Mouse (Mus musculus): ENCODE measurements around the gene Spint5. TPM values are rescaled to one million over a fixed set of nuclear protein-coding genes. Genes with fewer than 3 reads are reported as not detected.
"Not testable (repeated sequence)": the region's sequence is repeated elsewhere in the genome, so short reads cannot be mapped to it uniquely, and the experiment has no call there.

Spint5 gene
- polyA plus RNA-seq, 1 experiment from 2014 or later: not detected

GRCm38 (mm10) chr2:164701761-164702160 is 13.3 kb upstream of the Spint5 start:
- H3K27ac ChIP-seq (replicated peaks): no peak overlapping the region
- no peak overlapping the region for H3K9ac ChIP-seq
- no peak overlapping the region for H3K4me2 ChIP-seq
- no peaks in the 10 kb centered on the region for H3K36me3 ChIP-seq
- no peaks in the 10 kb centered on the region for H3K27me3 ChIP-seq (replicated peaks)
- no peaks in the 10 kb centered on the region for H3K4me1 ChIP-seq
- 74% methylated on average over 5 of the region's 5 CpGs for WGBS
- H3K4me3 ChIP-seq: no peak overlapping the region
- peaks cover 3% of the 10 kb centered on the region; the same call in 1 of the 2 replicates for H3K9me3 ChIP-seq
- no peak for ATAC-seq (ENCODE audit: extremely low read depth, insufficient number of reproducible peaks, low FRiP score, low TSS enrichment)

DNA sequence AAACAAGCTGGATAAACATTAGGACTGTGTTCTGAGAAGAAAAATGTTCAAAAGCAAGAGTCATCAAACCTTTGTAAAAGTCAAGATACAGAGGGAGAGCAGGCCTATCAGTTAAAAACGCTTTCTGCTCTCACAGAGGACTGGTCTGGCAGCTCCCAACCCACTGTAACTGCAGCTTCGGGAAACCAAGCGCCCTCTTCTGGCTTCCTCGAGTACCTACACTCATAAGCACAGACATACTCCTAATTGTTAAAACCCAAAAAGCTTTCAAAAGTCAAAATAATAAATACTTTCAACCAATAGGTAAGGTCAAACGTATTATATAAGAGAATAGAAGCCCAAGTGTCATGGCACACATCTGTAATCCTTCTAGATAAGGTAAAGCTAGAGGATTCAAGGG is 10.9 kb upstream of the Spint5 start:
- no peak overlapping the region for H3K4me2 ChIP-seq
- no peaks in the 10 kb centered on the region for H3K36me3 ChIP-seq

GRCm38 (mm10) chr2:164705328-164705727 is 9.8 kb upstream of the Spint5 start:
- no peak for ATAC-seq (ENCODE audit: extremely low read depth, insufficient number of reproducible peaks, low FRiP score, low TSS enrichment)
- Histone ChIP-seq H3K27me3 (replicated peaks) (0 out of 2 replicates have a peak, but pooled peaks cover 3% of the 10 kb centered on the region), H3K4me3 (no peak overlapping the region), H3K27ac (replicated peaks) (no peak overlapping the region), H3K36me3 (no peaks in the 10 kb centered on the region), H3K4me2 (no peak overlapping the region), H3K4me1 (no peaks in the 10 kb centered on the region), H3K9me3 (peaks cover 3% of the 10 kb centered on the region; the same call in 1 of the 2 replicates), H3K9ac (no peak overlapping the region)
- WGBS: 86% methylated on average over 6 of the region's 6 CpGs

More for the DNA sequence above, 10.9 kb upstream of the Spint5 start:
- Histone ChIP-seq H3K9ac (no peak overlapping the region), H3K27me3 (replicated peaks) (0 out of 2 replicates have a peak, but pooled peaks cover 3% of the 10 kb centered on the region), H3K27ac (replicated peaks) (no peak overlapping the region), H3K4me3 (no peak overlapping the region), H3K9me3 (peaks cover 3% of the 10 kb centered on the region; the same call in 1 of the 2 replicates), H3K4me1 (no peaks in the 10 kb centered on the region)
- no peak for ATAC-seq (ENCODE audit: extremely low read depth, insufficient number of reproducible peaks, low FRiP score, low TSS enrichment)
- 72% methylated on average over 5 of the region's 5 CpGs for WGBS

DNA sequence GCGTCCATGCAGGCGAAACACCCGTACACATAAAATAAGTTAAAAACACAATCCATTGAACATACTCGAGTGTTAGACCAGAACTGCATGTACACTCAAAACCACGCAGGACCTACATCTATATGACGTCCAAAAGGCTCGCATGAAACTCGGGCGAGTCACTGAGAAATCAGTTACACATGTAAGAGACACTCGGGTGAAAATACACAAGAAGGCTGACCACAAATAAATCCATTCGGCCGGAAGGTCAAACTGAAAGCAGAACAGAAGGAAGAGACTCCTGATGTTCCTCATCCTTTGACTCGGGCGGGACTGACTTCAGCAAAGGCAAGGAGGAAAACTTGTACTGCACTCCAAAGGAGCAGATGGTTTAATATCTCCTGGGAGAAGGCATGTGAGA is 9.1 kb upstream of the Spint5 start:
- Histone ChIP-seq H3K4me3 (no peak overlapping the region), H3K9me3 (peaks cover 3% of the 10 kb centered on the region; the same call in 1 of the 2 replicates), H3K27ac (replicated peaks) (no peak overlapping the region), H3K4me1 (no peaks in the 10 kb centered on the region), H3K4me2 (no peak overlapping the region), H3K36me3 (no peaks in the 10 kb centered on the region), H3K27me3 (replicated peaks) (0 out of 2 replicates have a peak, but pooled peaks cover 3% of the 10 kb centered on the region), H3K9ac (no peak overlapping the region)
- WGBS: 83% methylated on average over 14 of the region's 14 CpGs
- no peak for ATAC-seq (ENCODE audit: extremely low read depth, insufficient number of reproducible peaks, low FRiP score, low TSS enrichment)

DNA sequence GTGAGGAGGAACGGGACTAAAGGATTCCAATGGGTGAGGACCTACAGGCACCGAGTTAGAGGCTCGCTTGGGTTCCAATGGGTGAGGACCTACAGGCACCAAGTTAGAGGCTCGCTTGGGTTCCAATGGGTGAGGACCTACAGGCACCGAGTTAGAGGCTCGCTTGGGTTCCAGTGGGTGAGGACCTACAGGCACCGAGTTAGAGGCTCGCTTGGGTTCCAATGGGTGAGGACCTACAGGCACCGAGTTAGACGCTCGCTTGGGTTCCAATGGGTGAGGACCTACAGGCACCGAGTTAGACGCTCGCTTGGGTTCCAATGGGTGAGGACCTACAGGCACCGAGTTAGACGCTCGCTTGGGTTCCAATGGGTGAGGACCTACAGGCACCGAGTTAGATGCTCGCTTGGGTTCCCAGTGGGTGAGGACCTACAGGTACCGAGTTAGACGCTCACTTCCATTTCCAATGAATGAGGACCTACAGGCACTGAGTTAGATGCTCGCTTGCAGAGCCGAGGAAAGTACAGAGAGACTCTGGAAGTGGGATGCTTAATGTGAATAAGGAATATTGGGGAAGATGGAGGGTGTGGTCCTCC is 1.2 kb downstream of the Spint5 start:
- H3K4me3 ChIP-seq; H3K9me3 ChIP-seq; H3K4me2 ChIP-seq; H3K27ac ChIP-seq (replicated peaks); H3K9ac ChIP-seq; ATAC-seq (ENCODE audit: extremely low read depth, insufficient number of reproducible peaks, low FRiP score, low TSS enrichment); H3K27me3 ChIP-seq (replicated peaks); H3K4me1 ChIP-seq; H3K36me3 ChIP-seq: not testable (repeated sequence)
- WGBS: 81% methylated on average over 23 of the region's 23 CpGs

DNA sequence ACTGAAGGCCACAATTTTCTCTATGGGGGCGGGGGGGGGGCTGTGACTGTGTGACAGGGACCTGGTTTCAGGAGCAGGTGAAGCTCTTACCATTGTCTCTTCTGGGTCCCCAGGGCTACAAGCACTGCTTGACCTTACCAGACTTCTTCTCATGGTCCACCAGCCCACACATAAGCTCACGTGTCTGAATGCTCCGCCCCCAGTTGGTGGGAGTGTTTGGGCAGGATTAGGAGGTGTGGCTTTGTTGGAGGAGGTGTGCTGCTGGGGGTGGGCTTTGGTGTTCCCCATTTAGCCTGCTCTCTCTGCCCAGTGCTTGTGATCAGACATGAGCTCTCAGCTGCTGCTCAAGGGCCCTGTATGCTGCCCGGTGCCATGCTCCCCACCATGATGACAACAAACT is 8.2 kb downstream of the Spint5 start:
- Histone ChIP-seq H3K4me3 (no peak overlapping the region), H3K4me2 (no peak overlapping the region), H3K4me1 (no peaks in the 10 kb centered on the region), H3K27me3 (replicated peaks) (peaks cover 15% of the 10 kb centered on the region; the same call in 1 of the 2 replicates), H3K9me3 (no peaks in the 10 kb centered on the region), H3K27ac (replicated peaks) (no peak overlapping the region), H3K9ac (no peak overlapping the region), H3K36me3 (no peaks in the 10 kb centered on the region)
- ATAC-seq (ENCODE audit: extremely low read depth, insufficient number of reproducible peaks, low FRiP score, low TSS enrichment): no peak
- 45% methylated on average over 4 of the region's 4 CpGs for WGBS

DNA sequence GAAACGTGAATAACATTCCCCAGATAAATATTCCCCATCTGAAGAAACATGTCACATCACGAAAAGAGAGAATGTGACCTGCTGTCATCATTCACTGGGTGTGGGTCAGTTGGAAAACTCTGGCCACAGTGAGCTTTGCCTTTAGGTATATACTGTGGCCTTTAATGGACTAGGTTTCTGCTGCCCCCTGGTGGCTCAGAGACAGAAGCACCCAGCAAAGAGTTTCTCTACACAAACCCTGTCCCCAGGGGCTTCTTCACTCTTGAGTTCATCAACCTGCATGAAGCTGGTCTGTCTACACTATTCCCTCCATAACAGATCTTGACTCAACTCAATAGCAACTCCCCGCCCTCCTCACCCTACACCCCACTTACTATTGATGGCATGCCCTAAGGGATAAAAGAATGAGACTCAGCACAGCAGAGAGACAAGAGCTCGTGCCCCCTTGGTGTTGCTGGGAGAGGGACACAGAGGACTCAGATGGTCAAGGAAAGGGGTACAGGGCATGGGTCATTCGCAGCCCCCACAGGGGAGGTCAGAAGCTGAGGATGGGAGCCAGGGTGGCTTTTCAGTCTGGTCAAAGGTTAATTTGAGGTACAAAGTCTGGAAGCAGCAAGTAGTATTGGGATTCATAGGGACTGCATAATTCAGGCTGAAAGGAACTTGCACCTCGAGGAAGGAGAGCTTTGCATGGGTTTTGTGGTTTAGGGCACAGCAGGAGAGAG is 11.0 kb downstream of the Spint5 start:
- H3K9me3 ChIP-seq: no peaks in the 10 kb centered on the region
- H3K9ac ChIP-seq: no peak overlapping the region
- 0 out of 2 replicates have a peak, but pooled peaks cover 15% of the 10 kb centered on the region for H3K27me3 ChIP-seq (replicated peaks)
- no peak overlapping the region for H3K4me2 ChIP-seq
- no peak overlapping the region for H3K4me3 ChIP-seq
- H3K4me1 ChIP-seq: no peaks in the 10 kb centered on the region
- WGBS: 21% methylated on average over 6 of the region's 6 CpGs
- H3K36me3 ChIP-seq: no peaks in the 10 kb centered on the region
- no peak for ATAC-seq (ENCODE audit: extremely low read depth, insufficient number of reproducible peaks, low FRiP score, low TSS enrichment)
- H3K27ac ChIP-seq (replicated peaks): no peak overlapping the region

GRCm38 (mm10) chr2:164731719-164732118 is 16.6 kb downstream of the Spint5 start:
- H3K4me3 ChIP-seq: no peak overlapping the region
- no peak overlapping the region for H3K4me2 ChIP-seq
- no peak overlapping the region for H3K27ac ChIP-seq (replicated peaks)
- 63% methylated on average over 5 of the region's 5 CpGs for WGBS
- no peaks in the 10 kb centered on the region for H3K9me3 ChIP-seq
- no peaks in the 10 kb centered on the region for H3K36me3 ChIP-seq
- no peaks in the 10 kb centered on the region for H3K4me1 ChIP-seq
- H3K9ac ChIP-seq: no peak overlapping the region
- peaks cover 8% of the 10 kb centered on the region; the same call in 1 of the 2 replicates for H3K27me3 ChIP-seq (replicated peaks)
- ATAC-seq (ENCODE audit: extremely low read depth, insufficient number of reproducible peaks, low FRiP score, low TSS enrichment): no peak

- Histone ChIP-seq H3K4me3 (no peak overlapping the region), H3K27ac (replicated peaks) (no peak overlapping the region), H3K9me3 (no peaks in the 10 kb centered on the region), H3K9ac (no peak overlapping the region), H3K4me1 (no peaks in the 10 kb centered on the region), H3K4me2 (no peak overlapping the region), H3K36me3 (no peaks in the 10 kb centered on the region), H3K27me3 (replicated peaks) (no peaks in the 10 kb centered on the region; the same call in 1 of the 2 replicates)
- no peak for ATAC-seq (ENCODE audit: extremely low read depth, insufficient number of reproducible peaks, low FRiP score, low TSS enrichment)
- 75% methylated on average over 2 of the region's 2 CpGs for WGBS
Measured at GRCm38 (mm10) chr2:164733259-164733658, 18.2 kb downstream of the Spint5 start.

DNA sequence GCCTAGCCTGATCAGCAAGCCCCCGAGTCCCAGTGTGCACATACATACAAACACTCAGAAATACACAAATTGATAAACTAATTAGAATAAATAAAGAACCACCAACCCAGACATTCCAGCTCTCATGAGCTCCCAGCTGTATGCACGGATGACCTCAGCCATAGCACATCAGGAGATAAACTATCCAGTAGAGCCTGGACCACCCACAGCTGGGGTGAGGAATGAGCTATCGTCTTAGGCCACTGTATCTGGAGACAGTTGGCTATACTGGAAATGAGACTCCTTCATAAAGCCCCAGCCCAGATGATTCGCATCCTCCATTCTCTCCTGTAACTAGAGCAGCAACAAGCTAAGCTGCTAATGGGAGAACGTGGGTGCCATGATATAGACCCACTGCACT is 19.7 kb downstream of the Spint5 start:
- Histone ChIP-seq H3K9ac (no peak overlapping the region), H3K36me3 (no peaks in the 10 kb centered on the region), H3K9me3 (no peaks in the 10 kb centered on the region), H3K27ac (replicated peaks) (no peak overlapping the region), H3K27me3 (replicated peaks) (peaks cover 4% of the 10 kb centered on the region; the same call in 1 of the 2 replicates), H3K4me3 (no peak overlapping the region), H3K4me1 (no peaks in the 10 kb centered on the region), H3K4me2 (no peak overlapping the region)
- no peak for ATAC-seq (ENCODE audit: extremely low read depth, insufficient number of reproducible peaks, low FRiP score, low TSS enrichment)
- WGBS: 64% methylated on average over 5 of the region's 5 CpGs

- peaks cover 4% of the 10 kb centered on the region for H3K27me3 ChIP-seq (replicated peaks)
- WGBS: 77% methylated on average over 5 of the region's 5 CpGs
- no peak overlapping the region for H3K9ac ChIP-seq
- H3K4me3 ChIP-seq: no peak overlapping the region
- no peak overlapping the region for H3K4me2 ChIP-seq
- no peaks in the 10 kb centered on the region for H3K4me1 ChIP-seq
- H3K9me3 ChIP-seq: no peaks in the 10 kb centered on the region
- H3K27ac ChIP-seq (replicated peaks): no peak overlapping the region
- ATAC-seq (ENCODE audit: extremely low read depth, insufficient number of reproducible peaks, low FRiP score, low TSS enrichment): no peak
- H3K36me3 ChIP-seq: no peaks in the 10 kb centered on the region
Measured at GRCm38 (mm10) chr2:164735446-164735845, 20.3 kb downstream of the Spint5 start.
